Mouse (Mus musculus) CH12.LX (cell line): ENCODE data around the gene Pde4b. TPM values are rescaled to one million over a fixed set of nuclear protein-coding genes. Genes with fewer than 3 reads are reported as not detected.

Source experiments
- DNase-seq: peaks from one replicate; pipeline ENCODE4 v3.0.0-alpha.2; 2013; ENCODE audit errors: extremely low read depth
- H3K27ac ChIP-seq: 2 replicates; pipeline ENCODE4 v1.5.1; 2012; ENCODE audit warnings: low read depth, mild to moderate bottlenecking, control low read depth, moderate library complexity; ENCODE audit not compliant: insufficient read depth
- H3K27me3 ChIP-seq: replicated peaks from 2 replicates; pipeline ENCODE3; 2012; ENCODE audit warnings: inconsistent platforms
- H3K36me3 ChIP-seq, 2 experiments: replicated peaks in 1 of 2; 2 replicates each; pipeline versions ENCODE3 to v1.6.1; 2012; ENCODE audit warnings: inconsistent platforms in 1 of 2, low read length in 1 of 2, mild to moderate bottlenecking in 1 of 2, mixed read lengths in 1 of 2, moderate library complexity in 1 of 2; ENCODE audit not compliant: control insufficient read depth in 1 of 2, insufficient read depth in 1 of 2
- H3K4me1 ChIP-seq, 2 experiments: 2 replicates each; pipeline ENCODE4 v1.6.1; 2012; ENCODE audit warnings: inconsistent platforms in 1 of 2, moderate library complexity in 1 of 2; ENCODE audit not compliant: insufficient read depth in 2 of 2, control insufficient read depth in 1 of 2
- H3K4me2 ChIP-seq: 2 replicates; pipeline ENCODE4 v1.6.1; 2012; ENCODE audit warnings: low read depth, mild to moderate bottlenecking, control low read depth; ENCODE audit not compliant: poor library complexity, insufficient read depth, severe bottlenecking
- H3K4me3 ChIP-seq, 3 experiments: fragments of 150-350 bp in 1 of 3; sonication (generic) in 1 of 3; replicated peaks in 1 of 3; 2 replicates each; pipeline versions ENCODE3 to v1.5.1; 2011 to 2012; ENCODE audit warnings: low read depth in 2 of 3, low read length in 2 of 3, mild to moderate bottlenecking in 2 of 3, moderate library complexity in 2 of 3, control low read depth in 1 of 3, improper control_type of control experiment in 1 of 3, inconsistent platforms in 1 of 3, mixed read lengths in 1 of 3; ENCODE audit not compliant: poor library complexity in 1 of 3
- H3K79me2 ChIP-seq: replicated peaks from 2 replicates; pipeline ENCODE4 v1.6.1; 2012; ENCODE audit warnings: mild to moderate bottlenecking, moderate library complexity; ENCODE audit not compliant: control insufficient read depth, poor library complexity, insufficient read depth, severe bottlenecking; ENCODE audit errors: extremely low read depth
- H3K9ac ChIP-seq: 2 replicates; pipeline ENCODE4 v1.6.1; 2012; ENCODE audit warnings: low read depth, mild to moderate bottlenecking, control low read depth, moderate library complexity; ENCODE audit not compliant: insufficient read depth
- H3K9me3 ChIP-seq: replicated peaks from 2 replicates; pipeline ENCODE3; 2012; ENCODE audit warnings: low read length, inconsistent platforms, mixed read lengths
- BHLHE40 ChIP-seq: IDR thresholded peaks from 2 replicates; pipeline ENCODE4 v1.6.1; 2011; ENCODE audit warnings: mild to moderate bottlenecking, low read depth, low read length, improper control_type of control experiment
- CHD1 ChIP-seq: IDR thresholded peaks from 2 replicates; pipeline ENCODE4 v1.6.1; 2012; ENCODE audit warnings: low read depth, low read length, improper control_type of control experiment, inconsistent platforms
- CHD2 ChIP-seq: IDR thresholded peaks from 2 replicates; pipeline ENCODE4 v1.6.1; 2011; ENCODE audit warnings: low read length, improper control_type of control experiment
- CTCF ChIP-seq, 2 experiments: IDR thresholded peaks in 1 of 2; conservative IDR thresholded peaks in 1 of 2; 2 replicates each; pipeline ENCODE4 v1.5.1; 2011 to 2012; ENCODE audit warnings: low read depth in 2 of 2, low read length in 2 of 2, improper control_type of control experiment in 1 of 2, inconsistent platforms in 1 of 2, mild to moderate bottlenecking in 1 of 2, moderate library complexity in 1 of 2
- E2F4 ChIP-seq: IDR thresholded peaks from 2 replicates; pipeline ENCODE4 v1.6.1; 2011; ENCODE audit warnings: low read depth, low read length, improper control_type of control experiment; ENCODE audit not compliant: insufficient replicate concordance
- ELF1 ChIP-seq: IDR thresholded peaks from 2 replicates; pipeline ENCODE4 v1.6.1; 2014; ENCODE audit warnings: low read depth, mild to moderate bottlenecking, inconsistent platforms, low read length, improper control_type of control experiment
- EP300 ChIP-seq: IDR thresholded peaks from 2 replicates; pipeline ENCODE4 v1.6.1; 2011; ENCODE audit warnings: low read length, improper control_type of control experiment
- ETS1 ChIP-seq: conservative IDR thresholded peaks from 2 replicates; pipeline ENCODE4 v1.6.1; 2012; ENCODE audit warnings: low read depth, mild to moderate bottlenecking, inconsistent platforms, low read length, improper control_type of control experiment, moderate library complexity
- GABPA ChIP-seq: IDR thresholded peaks from 2 replicates; pipeline ENCODE4 v1.6.1; 2012; ENCODE audit warnings: low read depth, low read length, improper control_type of control experiment, inconsistent platforms; ENCODE audit not compliant: insufficient replicate concordance
- HCFC1 ChIP-seq: IDR thresholded peaks from 2 replicates; pipeline ENCODE4 v1.6.1; 2012; ENCODE audit warnings: low read depth, mild to moderate bottlenecking, inconsistent platforms, low read length, improper control_type of control experiment
- IRF4 ChIP-seq: IDR thresholded peaks from 2 replicates; pipeline ENCODE4 v1.6.1; 2014; ENCODE audit warnings: low read depth, mild to moderate bottlenecking, inconsistent platforms, low read length, improper control_type of control experiment
- JUN ChIP-seq: IDR thresholded peaks from 2 replicates; pipeline ENCODE4 v1.6.1; 2011; ENCODE audit warnings: low read depth, mild to moderate bottlenecking, low read length, improper control_type of control experiment, moderate library complexity; ENCODE audit not compliant: insufficient read depth
- JUND ChIP-seq: conservative IDR thresholded peaks from 2 replicates; pipeline ENCODE4 v1.6.1; 2011; ENCODE audit warnings: low read depth, low read length, improper control_type of control experiment
- KAT2A ChIP-seq: IDR thresholded peaks from 2 replicates; pipeline ENCODE4 v1.6.1; 2012; ENCODE audit warnings: low read length, improper control_type of control experiment, inconsistent platforms; ENCODE audit not compliant: insufficient replicate concordance
- MAFK ChIP-seq: IDR thresholded peaks from 2 replicates; pipeline ENCODE4 v1.6.1; 2011; ENCODE audit warnings: low read length, improper control_type of control experiment; ENCODE audit not compliant: insufficient replicate concordance
- MAX ChIP-seq: IDR thresholded peaks from 2 replicates; pipeline ENCODE4 v1.6.1; 2011; ENCODE audit warnings: low read length, improper control_type of control experiment
- MAZ ChIP-seq: IDR thresholded peaks from 2 replicates; pipeline ENCODE4 v1.6.1; 2012; ENCODE audit warnings: low read depth, mild to moderate bottlenecking, inconsistent platforms, low read length, improper control_type of control experiment, moderate library complexity
- MEF2A ChIP-seq: IDR thresholded peaks from 2 replicates; pipeline ENCODE4 v1.6.1; 2014; ENCODE audit warnings: low read depth, mild to moderate bottlenecking, inconsistent platforms, low read length, improper control_type of control experiment, borderline replicate concordance
- MXI1 ChIP-seq: IDR thresholded peaks from 2 replicates; pipeline ENCODE4 v1.6.1; 2011; ENCODE audit warnings: mild to moderate bottlenecking, low read depth, low read length, improper control_type of control experiment
- MYC ChIP-seq: IDR thresholded peaks from 2 replicates; pipeline ENCODE4 v1.6.1; 2011; ENCODE audit warnings: low read depth, mild to moderate bottlenecking, improper control_type of control experiment, low read length
- NELFE ChIP-seq: IDR thresholded peaks from 2 replicates; pipeline ENCODE4 v1.6.1; 2011; ENCODE audit warnings: low read depth, low read length, improper control_type of control experiment
- NRF1 ChIP-seq: IDR thresholded peaks from 2 replicates; pipeline ENCODE4 v1.6.1; 2014; ENCODE audit warnings: low read depth, mild to moderate bottlenecking, inconsistent platforms, low read length, improper control_type of control experiment, moderate library complexity
- PAX5 ChIP-seq: IDR thresholded peaks from 2 replicates; pipeline ENCODE4 v1.6.1; 2012; ENCODE audit warnings: low read length, inconsistent platforms, mixed read lengths
- POLR2A ChIP-seq: IDR thresholded peaks from 2 replicates; pipeline ENCODE4 v1.6.1; 2011; ENCODE audit warnings: low read depth, mild to moderate bottlenecking, improper control_type of control experiment, low read length
- POLR2AphosphoS2 ChIP-seq: IDR thresholded peaks from 2 replicates; pipeline ENCODE4 v1.6.1; 2011; ENCODE audit warnings: low read depth, low read length, improper control_type of control experiment
- RAD21 ChIP-seq: IDR thresholded peaks from 2 replicates; pipeline ENCODE4 v1.6.1; 2011; ENCODE audit warnings: low read depth, mild to moderate bottlenecking, low read length, improper control_type of control experiment, moderate library complexity
- RCOR1 ChIP-seq: conservative IDR thresholded peaks from 2 replicates; pipeline ENCODE4 v1.6.1; 2012; ENCODE audit warnings: low read depth, mild to moderate bottlenecking, inconsistent platforms, low read length, improper control_type of control experiment
- SIN3A ChIP-seq: IDR thresholded peaks from 2 replicates; pipeline ENCODE4 v1.6.1; 2012; ENCODE audit warnings: low read length, improper control_type of control experiment, inconsistent platforms
- SMC3 ChIP-seq: IDR thresholded peaks from 2 replicates; pipeline ENCODE4 v1.6.1; 2011; ENCODE audit warnings: low read depth, low read length, improper control_type of control experiment
- TBP ChIP-seq: conservative IDR thresholded peaks from 2 replicates; pipeline ENCODE4 v1.6.1; 2011; ENCODE audit warnings: low read depth, low read length, improper control_type of control experiment
- TCF12 ChIP-seq: IDR thresholded peaks from 2 replicates; pipeline ENCODE4 v1.6.1; 2014; ENCODE audit warnings: low read depth, mild to moderate bottlenecking, inconsistent platforms, low read length, improper control_type of control experiment
- UBTF ChIP-seq: IDR thresholded peaks from 2 replicates; pipeline ENCODE4 v1.6.1; 2012; ENCODE audit warnings: low read depth, mild to moderate bottlenecking, inconsistent platforms, low read length, improper control_type of control experiment, moderate library complexity
- USF1 ChIP-seq: IDR thresholded peaks from 2 replicates; pipeline ENCODE4 v1.6.1; 2014; ENCODE audit warnings: low read depth, mild to moderate bottlenecking, inconsistent platforms, low read length, improper control_type of control experiment
- USF2 ChIP-seq: conservative IDR thresholded peaks from 2 replicates; pipeline ENCODE4 v1.6.1; 2011; ENCODE audit warnings: low read depth, low read length, improper control_type of control experiment
- ZC3H11A ChIP-seq: IDR thresholded peaks from 2 replicates; pipeline ENCODE4 v1.6.1; 2012; ENCODE audit warnings: low read depth, mild to moderate bottlenecking, inconsistent platforms, low read length, improper control_type of control experiment
- ZKSCAN1 ChIP-seq: IDR thresholded peaks from 2 replicates; pipeline ENCODE4 v1.6.1; 2012; ENCODE audit warnings: low read depth, inconsistent platforms, low read length, improper control_type of control experiment, borderline replicate concordance
- ZMIZ1 ChIP-seq: IDR thresholded peaks from 2 replicates; pipeline ENCODE4 v1.6.1; 2012; ENCODE audit warnings: low read depth, mild to moderate bottlenecking, inconsistent platforms, low read length, improper control_type of control experiment
- ZNF384 ChIP-seq: IDR thresholded peaks from 2 replicates; pipeline ENCODE4 v1.6.1; 2012; ENCODE audit warnings: low read depth, low read length, improper control_type of control experiment, inconsistent platforms
- dilution Hi-C: fragments of 300-500 bp; cut with MboI; formaldehyde crosslinking; loops from 2 replicates; pipeline ENCODE4 v1.14.3; 2020; ENCODE audit warnings: low sequenced_read_pairs; ENCODE audit not compliant: extremely low pct_unique_long_range_greater_than_20kb, extremely low pct_ligation_motif_present
- in situ Hi-C: fragments of 300-500 bp; cut with MboI; formaldehyde crosslinking; loops from 3 replicates; pipeline ENCODE4 v1.14.3; 2019; ENCODE audit warnings: low sequenced_read_pairs, low pct_ligation_motif_present, low pct_unique_long_range_greater_than_20kb, mixed read lengths
- polyA plus RNA-seq: library from polyadenylated mRNA; unstranded; fragments of >175 nt; gene quantifications from 2 replicates; pipeline ENCODE4 v1.2.1, GENCODE M21; 2012; ENCODE audit warnings: low read depth; ENCODE audit not compliant: insufficient read length
- total RNA-seq, 2 experiments: library from RNA; depleted of rRNA; stranded (reverse); fragments of 300-350 nt in 1 of 2; fragments of >200 nt in 1 of 2; gene quantifications; 2 replicates each; pipeline ENCODE4 v1.2.3; 2012 to 2014

The Pde4b gene
- total and polyA plus RNA-seq, 3 experiments: 9.6 to 24.2 (median 21.8) TPM

DNA sequence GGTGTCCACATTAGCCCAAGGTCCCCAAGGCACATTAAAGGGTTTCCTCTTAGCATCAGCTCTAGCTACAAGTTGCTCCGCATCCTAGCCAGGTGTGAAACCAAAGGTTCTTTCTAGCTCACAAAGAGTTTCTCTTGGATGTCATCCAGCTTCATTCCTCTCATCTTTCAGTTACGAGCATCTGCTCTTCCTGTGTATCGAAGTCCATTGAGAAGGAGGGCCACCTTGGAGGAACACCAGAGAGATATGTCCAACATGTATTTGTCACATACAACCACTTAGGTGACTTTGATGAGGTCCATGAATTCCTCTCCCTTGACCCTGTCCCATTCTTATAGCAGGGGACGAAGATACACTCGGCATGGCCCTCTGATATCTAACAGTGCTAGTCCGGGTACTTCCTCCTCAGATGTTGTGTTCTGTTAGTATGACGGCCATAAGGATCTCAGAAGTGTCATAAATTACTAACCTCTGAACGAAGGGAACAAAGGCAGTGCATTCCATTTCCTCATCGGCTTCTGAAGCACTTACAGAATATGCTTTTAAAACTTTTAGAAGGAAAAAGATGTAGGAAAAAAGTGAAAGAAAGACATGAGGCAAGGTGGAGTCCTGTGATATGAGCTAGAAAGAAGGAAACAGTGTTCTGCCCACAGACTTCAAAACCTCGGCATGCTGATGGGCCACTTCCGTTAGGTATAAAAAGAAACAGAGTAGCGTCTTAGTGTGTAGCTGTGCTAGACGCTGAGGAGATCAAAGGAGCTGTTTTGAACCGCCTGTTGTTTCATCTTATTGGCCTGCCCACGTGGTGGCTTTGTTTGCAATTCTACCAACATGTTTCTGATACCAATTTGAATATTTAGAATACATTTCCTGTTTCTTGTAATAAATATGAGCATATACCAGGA lies 419.3 kb downstream of the Pde4b start:
- Histone ChIP-seq H3K36me3 (no peaks in the 10 kb centered on the region), H3K4me1 (peaks cover 23 to 44% of the 10 kb centered on the region in 2 experiments), H3K27me3 (no peaks in the 10 kb centered on the region), H3K4me2 (peak overlapping the region; percentile 75), H3K4me3 (peak overlapping the region in 1 of 3 experiments; percentile 9), H3K27ac (peak overlapping the region; percentile 71), H3K79me2 (no peaks in the 10 kb centered on the region), H3K9me3 (no peaks in the 10 kb centered on the region), H3K9ac (peak overlapping the region; percentile 50)
- TF ChIP-seq TCF12 (0 out of 2 replicates have a peak, but pooled peaks have one; percentile 25), RAD21 (no peak), JUND (no peak), JUN (no peak), MEF2A (peak; percentile 78; the same call in 1 of the 2 replicates), NRF1 (0 out of 2 replicates have a peak, but pooled peaks have one; percentile 32), ELF1 (peak; percentile 64), MAZ (no peak), ZMIZ1 (no peak), ZNF384 (no peak), HCFC1 (no peak; the same call in 1 of the 2 replicates), ETS1 (no peak; the same call in 1 of the 2 replicates), GABPA (no peak), KAT2A (no peak), IRF4 (peak; percentile 53; the same call in 1 of the 2 replicates), USF1 (peak; percentile 66), E2F4 (no peak), USF2 (peak; percentile 44; the same call in 1 of the 2 replicates), CHD1 (no peak), MAFK (no peak), TBP (peak; percentile 78), UBTF (no peak), MAX (peak; percentile 96), MYC (peak; percentile 96), PAX5 (no peak), CHD2 (no peak), BHLHE40 (peak; percentile 64), SIN3A (peak; percentile 71; the same call in 1 of the 2 replicates), ZC3H11A (no peak), NELFE (no peak), MXI1 (peak; percentile 65; the same call in 1 of the 2 replicates), POLR2A (peak; percentile 54), POLR2AphosphoS2 (no peak), EP300 (peak; percentile 61), RCOR1 (no peak), ZKSCAN1 (no peak), SMC3 (no peak), CTCF (conservative IDR thresholded peaks at IDR 0.05 in 1 of 2, IDR thresholded peaks at IDR 0.05 in 1 of 2; ENCODE audit: low read depth in 2 of 2, low read length in 2 of 2) (no peak)
- DNase-seq: no peak
- dilution Hi-C loops (no loop called here), in situ Hi-C loops (no loop called here)
